Mouse (Mus musculus) embryonic fibroblast, embryonic 13.5 days (primary cell): ENCODE data around the gene Mapk9.

Source experiments
- CTCF ChIP-seq: IDR thresholded peaks from 2 replicates; pipeline ENCODE4 v1.5.1; 2011; ENCODE audit warnings: mild to moderate bottlenecking, control low read depth, low read length, moderate library complexity, borderline replicate concordance; ENCODE audit not compliant: insufficient read depth
- POLR2A ChIP-seq: IDR thresholded peaks from 2 replicates; pipeline ENCODE4 v1.6.1; 2011; ENCODE audit warnings: low read depth, mild to moderate bottlenecking, control low read depth, low read length, moderate library complexity

GRCm38 (mm10) chr11:49834248-49834647 is 12.3 kb upstream of the Mapk9 start:
- TF ChIP-seq CTCF (no peak), POLR2A (no peak)
